Mouse (Mus musculus): ENCODE measurements at regions not wholly inside any gene's neighbourhood (a gene's known extent, or its start where the extent isn't known, plus 50 kb on each side); places are given as distances from the start of the nearest gene placed in this dataset.

DNA sequence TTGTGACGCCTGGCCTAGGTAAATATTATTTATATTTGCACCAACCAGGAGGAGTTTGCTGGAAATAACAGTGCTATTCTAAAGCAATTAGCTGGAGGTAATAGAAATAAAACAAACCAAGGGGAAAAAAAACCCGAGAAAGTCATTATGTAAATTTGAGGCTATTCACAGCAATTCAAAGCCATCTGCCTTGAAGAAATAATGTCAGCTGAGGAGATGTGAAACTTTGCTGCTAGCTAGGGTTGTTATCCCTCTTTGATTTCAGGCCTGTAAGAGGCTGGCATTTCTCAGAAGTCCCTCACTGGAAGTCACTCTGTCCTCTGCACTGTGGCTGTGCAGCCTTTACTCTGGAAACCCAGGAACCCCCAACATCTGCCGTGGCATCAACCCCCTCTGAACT lies 67.5 kb upstream of the Map1b start:
- no peak for DNase-seq (ENCODE audit: low read depth, low spot score)

DNA sequence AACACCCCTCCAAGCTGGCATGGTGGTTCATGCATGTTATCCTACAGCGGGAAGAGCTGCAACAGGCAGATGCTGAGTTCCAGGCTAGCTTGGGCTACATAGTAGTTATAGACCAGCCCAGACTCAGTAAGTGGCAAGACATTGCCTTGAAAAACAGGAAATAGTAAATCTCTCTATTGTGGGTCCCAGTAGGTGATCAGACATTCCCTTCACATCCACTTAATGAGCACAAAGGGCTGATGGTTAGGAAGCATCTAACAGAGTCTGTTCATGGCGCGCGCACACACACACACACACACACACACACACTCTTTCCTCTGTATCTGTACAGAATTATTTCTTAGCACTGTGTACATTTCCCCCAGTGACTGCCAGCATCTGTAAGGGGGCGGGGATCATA lies 64.0 kb upstream of the Map1b start:
- DNase-seq (ENCODE audit: low read depth, low spot score): no peak

DNA sequence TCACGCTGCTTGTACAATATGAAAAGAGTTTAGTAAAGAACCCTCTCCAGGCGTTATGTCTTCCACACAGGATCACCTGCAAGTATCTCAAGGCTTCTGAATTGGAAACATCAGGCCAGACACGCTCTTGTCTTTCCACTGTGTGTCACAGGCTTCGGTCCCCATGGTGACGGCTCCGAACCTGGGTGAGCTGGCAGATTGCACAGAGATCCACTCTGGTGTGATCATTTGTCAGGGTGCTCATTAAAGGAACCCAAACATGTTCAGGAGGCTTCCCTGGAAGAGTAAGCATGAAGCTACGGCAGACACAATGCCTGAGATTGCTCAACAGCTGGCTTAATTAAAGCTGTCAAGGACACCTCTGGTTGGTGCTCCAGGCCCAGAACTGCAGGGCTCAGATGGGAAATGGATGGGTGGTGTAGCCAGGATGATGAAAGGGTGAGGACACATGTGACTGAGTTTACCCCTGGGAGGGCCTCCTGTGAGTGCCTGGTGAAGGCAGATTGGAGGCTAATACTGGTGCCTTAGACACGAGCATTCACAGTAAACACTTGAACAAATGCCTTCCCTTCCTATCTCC lies 63.3 kb upstream of the Map1b start:
- no peak for DNase-seq (ENCODE audit: low read depth, low spot score)

DNA sequence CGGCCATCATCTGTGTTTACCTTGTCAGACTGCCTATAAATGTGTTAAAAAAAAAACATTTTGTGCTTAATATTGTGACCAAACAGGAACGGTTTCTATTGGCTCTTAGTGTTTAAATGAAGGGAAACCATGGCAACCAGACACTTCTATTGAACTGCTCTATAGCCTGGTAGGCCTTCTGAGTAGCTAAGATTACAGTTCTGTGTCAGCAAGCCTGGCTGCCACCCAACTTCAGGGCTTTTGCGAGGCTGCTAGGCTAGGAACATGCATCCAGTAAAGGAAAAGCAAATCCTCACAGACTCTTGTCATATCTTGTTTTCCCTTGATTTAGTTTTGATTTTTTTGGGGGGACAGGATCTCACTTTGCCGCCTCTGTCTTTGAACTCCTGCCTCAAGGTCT lies 61.3 kb upstream of the Map1b start:
- no peak for DNase-seq (ENCODE audit: low read depth, low spot score)

DNA sequence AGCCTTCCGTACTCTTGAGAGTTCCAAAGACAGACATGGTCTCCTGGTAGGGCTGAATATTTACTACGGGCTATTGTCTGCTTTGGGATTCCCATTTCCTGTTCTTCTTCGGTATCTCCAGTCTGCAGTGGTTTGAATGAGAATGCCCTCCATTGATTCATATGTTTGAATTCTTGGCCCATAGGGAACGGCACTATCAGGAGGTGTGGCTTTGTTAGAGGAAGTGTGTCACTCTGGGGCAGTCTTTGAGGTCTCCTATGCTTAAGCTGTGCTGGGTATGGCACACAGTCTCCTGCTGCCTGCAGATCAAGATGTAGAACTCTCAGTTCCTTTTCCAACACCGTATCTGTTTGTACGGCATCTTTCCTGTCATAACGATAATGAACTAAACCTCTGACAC lies 56.7 kb upstream of the Map1b start:
- no peak for DNase-seq (ENCODE audit: low read depth, low spot score)

DNA sequence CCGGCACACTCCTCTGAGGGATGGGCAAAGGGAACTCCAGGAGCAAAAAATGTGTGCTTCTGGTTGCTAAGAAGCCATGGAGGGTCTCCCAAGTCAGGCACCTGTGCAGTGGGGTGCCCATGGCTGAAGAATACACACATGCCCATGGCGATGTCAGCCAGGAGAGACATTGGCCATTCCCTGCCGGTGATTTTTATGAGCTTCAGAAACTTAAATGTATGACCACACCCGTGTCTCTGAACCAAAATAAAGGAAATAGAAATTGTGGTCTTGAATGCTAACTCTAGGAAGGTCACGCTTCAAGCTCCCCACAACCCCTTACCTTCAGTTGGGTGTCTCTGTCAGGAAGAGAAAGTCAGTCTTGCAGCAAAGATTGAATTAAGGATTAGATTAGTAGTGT lies 56.0 kb upstream of the Map1b start:
- DNase-seq (ENCODE audit: low read depth, low spot score): no peak
